Mouse (Mus musculus): ENCODE measurements at regions not wholly inside any gene's neighbourhood (a gene's known extent, or its start where the extent isn't known, plus 50 kb on each side); places are given as distances from the start of the nearest gene placed in this dataset.
A peak's percentile ranks its signal among the peaks of the same experiment; 100 is the strongest.
"Not testable (repeated sequence)": the region's sequence is repeated elsewhere in the genome, so short reads cannot be mapped to it uniquely, and the experiment has no call there.

GRCm38 (mm10) chr13:52344383-52344782 is 186.7 kb downstream of the Diras2 start:
- no peak for DNase-seq

GRCm38 (mm10) chr13:52344853-52345252 is 186.2 kb downstream of the Diras2 start:
- DNase-seq = no peak

GRCm38 (mm10) chr13:52345375-52346026 is 185.6 kb downstream of the Diras2 start:
- no peak for DNase-seq

GRCm38 (mm10) chr13:52346027-52346375 is 185.1 kb downstream of the Diras2 start:
- DNase-seq = no peak

GRCm38 (mm10) chr13:52347631-52348030 is 183.4 kb downstream of the Diras2 start:
- DNase-seq = no peak

- DNase-seq = no peak
Measured at GRCm38 (mm10) chr13:52349606-52350005, 181.5 kb downstream of the Diras2 start.

GRCm38 (mm10) chr13:52352576-52352975 is 178.5 kb downstream of the Diras2 start:
- DNase-seq = peak; percentile 34

GRCm38 (mm10) chr13:52353437-52353836 is 177.6 kb downstream of the Diras2 start:
- DNase-seq = no peak

- no peak for DNase-seq
Measured at GRCm38 (mm10) chr13:52353966-52354365, 177.1 kb downstream of the Diras2 start.

- DNase-seq = not testable (repeated sequence)
Measured at GRCm38 (mm10) chr13:52355921-52356320, 175.2 kb downstream of the Diras2 start.

GRCm38 (mm10) chr13:52359332-52359731 is 171.7 kb downstream of the Diras2 start:
- DNase-seq = not testable (repeated sequence)

- DNase-seq = no peak
Measured at GRCm38 (mm10) chr13:52361177-52361846, 169.8 kb downstream of the Diras2 start.

GRCm38 (mm10) chr13:52362266-52362665 is 168.8 kb downstream of the Diras2 start:
- no peak for DNase-seq

- no peak for DNase-seq
Measured at GRCm38 (mm10) chr13:52369851-52370250, 161.2 kb downstream of the Diras2 start.

GRCm38 (mm10) chr13:52371986-52372385 is 159.1 kb downstream of the Diras2 start:
- no peak for DNase-seq

- DNase-seq = no peak
Measured at GRCm38 (mm10) chr13:52374781-52375180, 156.3 kb downstream of the Diras2 start.

- no peak for DNase-seq
Measured at GRCm38 (mm10) chr13:52378236-52378635, 152.8 kb downstream of the Diras2 start.

GRCm38 (mm10) chr13:52389271-52389670 is 141.8 kb downstream of the Diras2 start:
- DNase-seq = no peak

- no peak for DNase-seq
Measured at GRCm38 (mm10) chr13:52395786-52396185, 135.3 kb downstream of the Diras2 start.

- DNase-seq = no peak
Measured at GRCm38 (mm10) chr13:52398344-52398743, 132.7 kb downstream of the Diras2 start.

GRCm38 (mm10) chr13:52399143-52399542 is 131.9 kb downstream of the Diras2 start:
- DNase-seq = no peak

GRCm38 (mm10) chr13:52403805-52404204 is 127.3 kb downstream of the Diras2 start:
- DNase-seq = no peak

- no peak for DNase-seq
Measured at GRCm38 (mm10) chr13:52416301-52416700, 114.8 kb downstream of the Diras2 start.

GRCm38 (mm10) chr13:52422456-52422855 is 108.6 kb downstream of the Diras2 start:
- no peak for DNase-seq

- DNase-seq = no peak
Measured at GRCm38 (mm10) chr13:52428527-52428926, 102.6 kb downstream of the Diras2 start.

All from right cerebral cortex, postnatal 14 days (tissue).